Mouse (Mus musculus) thymus, postnatal 0 days (tissue): ENCODE data around the gene Pkmyt1. TPM values are rescaled to one million over a fixed set of nuclear protein-coding genes. Genes with fewer than 3 reads are reported as not detected.
"Not testable (repeated sequence)": the region's sequence is repeated elsewhere in the genome, so short reads cannot be mapped to it uniquely, and the experiment has no call there.

Source experiments
- DNase-seq: peaks from one replicate; pipeline ENCODE4 v3.0.0-alpha.2; 2015; ENCODE audit warnings: low spot score
- polyA plus RNA-seq: library from polyadenylated mRNA; unstranded; fragments of >200 nt; fragmentation: Nextera tagmentation; extraction: Ambion mirVana; gene quantifications from 2 replicates; pipeline ENCODE4 v1.2.1, GENCODE M21; 2015

Gene Pkmyt1
- polyA plus RNA-seq, 1 experiment from 2014 or later, result 40.1 TPM

DNA sequence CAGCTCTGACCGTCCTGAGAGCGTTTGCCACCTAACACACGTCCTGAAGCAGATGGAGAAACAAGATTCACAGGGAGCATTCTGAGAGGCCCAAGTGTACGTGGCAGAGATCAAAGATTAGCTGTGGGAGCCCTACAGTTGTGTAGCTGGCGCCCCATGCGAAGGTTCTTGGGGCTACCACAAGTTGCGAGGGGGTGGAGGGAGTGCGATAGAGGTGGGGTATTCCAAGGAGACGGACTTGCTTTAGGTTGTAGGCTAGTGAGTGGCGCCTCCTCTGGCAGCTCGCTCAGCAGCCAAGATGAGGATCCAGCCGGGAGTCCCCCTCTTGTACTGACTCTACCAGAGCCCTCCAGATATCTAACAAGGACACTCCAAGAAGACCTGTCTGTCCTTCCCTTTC, 20.2 kb downstream of the Pkmyt1 start:
- DNase-seq, result peak; percentile 28

DNA sequence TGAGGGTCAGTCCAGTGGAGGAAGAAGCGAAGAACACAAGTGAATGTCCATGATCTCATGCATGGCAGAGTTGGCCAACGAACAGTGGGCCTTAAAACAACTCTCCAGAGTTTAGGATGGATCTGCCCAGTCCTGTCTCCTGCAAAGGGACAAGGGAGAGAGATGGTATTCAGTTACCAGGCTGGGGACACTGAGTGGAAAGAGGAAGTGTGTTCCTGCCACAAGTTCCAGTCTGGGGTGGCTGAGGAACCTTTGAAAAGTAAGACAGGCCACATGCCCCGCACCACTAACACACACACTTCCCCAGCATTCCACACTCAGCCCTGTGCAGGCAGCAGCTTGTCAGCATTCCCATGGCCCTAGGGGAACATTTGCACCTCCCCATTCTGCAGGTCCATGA, 20.6 kb downstream of the Pkmyt1 start:
- no peak for DNase-seq

DNA sequence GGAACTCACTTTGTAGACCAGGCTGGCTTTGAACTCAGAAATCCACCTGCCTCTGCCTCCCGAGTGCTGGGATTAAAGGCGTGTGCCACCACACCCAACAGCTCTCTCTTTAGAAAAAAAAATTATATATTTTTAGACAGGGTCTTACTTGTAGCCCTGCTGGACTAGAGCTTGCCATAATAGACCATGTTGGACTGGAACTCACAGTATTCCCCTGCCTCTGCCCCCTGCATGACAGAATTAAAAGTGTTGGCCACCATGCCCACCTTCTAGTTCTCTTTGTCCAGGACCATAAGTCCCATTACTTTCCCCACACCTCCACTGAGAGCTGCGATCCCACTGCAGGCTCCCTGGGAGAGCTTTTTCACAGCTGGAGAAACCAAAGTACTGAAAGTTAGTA, 21.3 kb downstream of the Pkmyt1 start:
- DNase-seq, result no peak

DNA sequence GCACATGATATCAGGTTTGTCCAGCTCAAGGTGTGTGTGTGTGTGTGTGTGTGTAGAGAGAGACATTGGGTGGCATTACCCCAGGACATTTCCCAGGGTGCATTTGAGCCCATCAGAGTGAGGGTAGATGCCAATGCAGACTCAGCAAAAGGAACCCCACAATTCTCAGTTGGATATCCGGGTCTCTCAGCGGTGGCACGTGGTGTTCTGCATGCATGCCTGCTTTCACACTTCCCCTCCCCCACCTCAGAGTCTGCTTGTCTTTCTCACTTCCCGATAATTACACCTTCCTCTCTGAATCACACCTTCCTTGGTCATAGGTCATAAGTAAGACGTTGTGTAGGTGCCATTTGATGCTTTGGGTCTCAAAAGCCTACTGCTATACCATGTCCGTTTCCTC, 21.9 kb downstream of the Pkmyt1 start:
- peak; percentile 33 for DNase-seq

DNA sequence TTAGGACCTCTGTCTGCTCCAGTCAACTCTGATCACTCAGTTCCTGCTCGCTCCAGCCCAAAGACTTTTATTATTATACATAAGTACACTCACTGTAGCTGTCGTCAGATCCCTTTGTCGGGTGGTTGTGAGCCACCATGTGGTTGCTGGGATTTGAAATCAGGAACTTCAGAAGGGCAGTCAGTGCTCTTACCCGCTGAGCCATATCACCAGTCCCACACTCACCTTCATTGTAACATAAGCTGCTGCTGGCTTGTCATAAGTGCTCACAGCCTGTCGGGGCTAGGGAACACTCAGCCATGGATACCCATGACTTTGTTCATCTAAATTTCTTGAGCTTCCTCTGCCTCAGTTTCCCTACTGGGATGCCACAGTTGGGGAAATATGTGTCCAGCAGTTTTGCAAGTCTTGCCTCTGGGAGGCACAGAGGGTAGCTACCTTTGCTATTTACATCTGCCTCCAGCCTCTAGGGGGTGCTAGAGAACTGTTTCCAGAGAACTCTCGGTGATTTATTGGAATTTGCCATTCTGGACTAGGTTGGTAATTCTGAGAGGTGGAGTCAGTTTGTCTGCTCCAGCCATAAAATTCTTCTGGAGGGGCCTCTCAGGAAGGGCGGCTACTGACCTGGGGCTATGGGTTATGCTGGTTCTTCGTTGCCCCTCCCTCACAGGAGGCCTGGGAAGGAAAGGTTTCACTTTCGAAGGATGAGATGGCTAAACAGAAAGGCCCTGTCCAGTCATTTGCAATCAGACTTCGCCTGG, 22.7 kb downstream of the Pkmyt1 start:
- DNase-seq, result peak; percentile 74

DNA sequence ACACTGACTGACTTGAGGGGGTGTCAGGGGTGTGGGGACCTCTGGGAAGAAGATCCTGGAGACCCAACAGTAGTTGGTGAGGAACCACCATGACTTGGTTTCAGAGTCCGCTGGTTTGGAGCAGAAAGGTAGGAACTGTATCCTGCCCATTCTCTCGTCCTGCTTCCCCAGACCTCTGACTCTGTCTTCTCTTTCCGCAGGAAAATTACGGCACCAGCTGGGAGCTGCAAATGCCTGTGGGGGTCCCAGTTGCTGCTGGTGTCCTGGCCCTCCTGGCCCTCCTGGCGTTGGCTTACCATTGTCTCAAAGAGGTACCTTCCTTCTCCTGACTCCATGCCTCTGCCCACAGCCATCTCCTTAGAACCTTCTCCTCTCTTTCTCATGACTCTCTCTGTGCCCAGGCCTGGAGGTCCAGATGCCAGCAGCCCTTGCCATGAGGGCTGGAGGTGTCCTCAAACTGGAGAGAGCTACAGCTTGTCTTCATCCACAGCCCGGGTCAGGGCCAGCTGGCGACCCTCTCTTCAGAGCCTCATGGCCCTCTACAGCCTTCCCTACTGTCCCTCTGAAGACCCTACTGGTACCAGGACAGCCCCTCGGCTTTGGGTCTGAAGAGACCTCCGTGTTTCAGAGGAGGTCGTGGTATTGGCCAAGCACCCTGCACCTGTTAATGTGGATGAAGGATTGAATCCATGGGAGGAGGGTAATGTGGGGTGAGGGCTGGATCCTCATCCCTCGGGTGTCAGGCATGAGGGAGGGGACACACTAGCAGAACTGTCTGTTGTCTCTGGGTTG, 23.5 kb downstream of the Pkmyt1 start:
- no peak for DNase-seq

DNA sequence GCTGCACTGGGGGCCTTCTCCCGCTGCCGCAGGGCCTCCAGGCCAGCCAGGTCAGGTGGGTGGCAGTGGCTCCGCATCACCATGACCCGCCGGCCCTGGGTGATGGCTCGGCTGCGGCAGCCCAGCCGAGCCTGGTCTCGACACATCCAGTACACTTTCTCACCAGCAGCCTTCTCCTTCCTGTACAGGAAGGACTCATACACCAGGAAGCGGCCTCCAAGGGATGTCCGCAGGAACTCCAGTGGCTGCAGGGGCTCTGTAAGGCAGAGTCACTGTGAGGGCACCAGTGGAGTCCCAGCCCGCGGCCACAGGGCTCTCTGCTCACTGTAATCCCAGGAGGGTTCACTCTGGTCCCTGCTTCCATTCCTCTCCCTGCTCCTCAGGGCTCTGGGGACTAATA, 29.6 kb downstream of the Pkmyt1 start:
- DNase-seq, result no peak

DNA sequence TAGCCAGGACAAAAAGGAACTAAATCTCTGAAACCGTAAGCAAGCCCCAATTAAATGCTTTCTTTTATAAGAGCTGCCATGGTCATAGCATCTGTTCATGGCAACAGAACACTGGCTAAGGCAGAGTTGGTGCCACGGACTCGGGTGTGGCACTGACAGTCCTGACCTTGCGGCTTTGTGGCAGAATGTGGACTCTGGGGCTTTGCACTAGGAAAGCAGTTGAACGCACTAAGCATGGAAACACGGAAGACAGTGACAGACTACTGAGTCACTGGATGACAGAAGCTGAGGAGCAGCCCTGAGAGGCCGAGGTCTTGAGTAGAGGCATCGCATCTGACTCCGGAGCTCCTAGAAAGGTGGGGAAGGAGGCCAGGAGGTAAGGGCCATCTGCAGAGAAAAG, 31.4 kb downstream of the Pkmyt1 start:
- DNase-seq, result no peak

DNA sequence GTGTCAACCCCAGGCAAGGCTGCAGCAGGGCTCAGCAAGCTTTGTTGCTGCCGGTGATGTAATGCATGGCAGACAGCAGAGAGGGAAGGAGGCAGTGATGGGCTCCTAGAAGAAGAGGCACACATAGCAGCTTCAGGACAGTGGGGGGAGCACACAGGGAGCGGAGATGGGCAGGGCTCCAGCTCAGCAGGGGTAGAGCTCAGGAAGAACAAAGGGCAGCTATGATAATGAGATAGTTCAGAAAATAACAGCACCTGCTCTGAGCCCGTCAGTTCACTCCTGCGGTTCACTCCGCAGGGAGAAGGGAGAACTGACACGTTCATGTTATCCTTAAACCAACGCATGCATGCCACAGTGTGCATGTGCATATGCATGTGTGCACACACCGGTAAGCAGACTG, 32.7 kb downstream of the Pkmyt1 start:
- DNase-seq, result no peak

DNA sequence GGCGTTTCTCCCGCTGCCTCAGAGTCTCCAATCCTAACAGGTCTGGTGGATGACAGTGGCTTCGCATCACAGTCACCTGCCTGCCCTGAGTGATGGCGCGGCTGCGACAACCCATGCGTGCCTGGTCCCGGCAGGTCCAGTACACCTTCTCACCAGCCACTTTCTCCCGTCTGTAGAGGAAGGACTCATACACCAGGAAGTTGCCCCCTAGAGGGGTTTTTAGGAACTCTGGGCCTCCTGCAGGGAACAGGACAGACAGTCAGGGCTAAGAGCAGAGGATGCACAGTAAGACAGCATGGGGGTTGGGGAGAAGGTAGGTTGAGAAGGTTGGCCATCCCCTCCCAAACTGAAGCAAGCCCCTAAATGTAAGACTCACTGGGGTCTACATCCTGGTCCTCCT, 34.1 kb downstream of the Pkmyt1 start:
- DNase-seq, result no peak

DNA sequence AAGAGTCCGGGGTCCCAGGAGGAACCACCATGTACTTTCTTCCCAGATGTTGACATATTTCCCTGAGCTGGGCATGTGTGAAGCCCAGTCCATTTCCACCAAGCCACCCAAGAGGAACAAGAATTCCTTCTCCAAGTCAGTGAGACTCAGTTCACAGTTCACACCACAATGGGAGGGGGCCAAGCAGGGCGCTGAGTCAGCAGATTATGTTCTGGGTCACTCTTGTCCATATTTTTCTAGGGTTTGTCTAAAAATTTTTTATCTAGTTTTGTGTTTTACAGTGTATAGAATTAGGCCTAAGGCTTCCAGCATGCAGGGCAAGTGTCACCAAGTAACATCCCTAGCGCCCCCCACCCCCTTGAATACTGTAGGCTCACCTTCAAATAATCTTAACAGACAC, 35.0 kb downstream of the Pkmyt1 start:
- no peak for DNase-seq

DNA sequence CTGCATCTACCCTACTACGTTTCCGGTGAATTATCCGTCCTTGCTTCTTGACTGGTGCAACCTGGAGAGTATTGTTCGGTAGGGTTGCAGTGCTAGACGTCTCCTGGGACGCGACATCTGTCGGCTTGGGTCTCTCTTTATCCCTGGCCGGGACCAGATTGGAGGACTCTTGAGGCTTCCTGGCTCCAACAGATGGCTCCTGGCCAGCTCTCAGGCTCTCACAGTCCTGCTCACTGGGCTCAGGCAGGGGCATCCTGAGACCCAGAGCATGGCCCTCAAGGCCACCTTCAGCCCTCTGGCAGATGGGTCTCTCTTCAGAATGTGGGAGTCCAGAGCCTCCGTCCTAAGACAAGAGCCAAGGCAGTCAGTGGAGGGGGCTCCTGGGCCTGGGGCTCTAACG, 36.8 kb downstream of the Pkmyt1 start:
- DNase-seq, result no peak

DNA sequence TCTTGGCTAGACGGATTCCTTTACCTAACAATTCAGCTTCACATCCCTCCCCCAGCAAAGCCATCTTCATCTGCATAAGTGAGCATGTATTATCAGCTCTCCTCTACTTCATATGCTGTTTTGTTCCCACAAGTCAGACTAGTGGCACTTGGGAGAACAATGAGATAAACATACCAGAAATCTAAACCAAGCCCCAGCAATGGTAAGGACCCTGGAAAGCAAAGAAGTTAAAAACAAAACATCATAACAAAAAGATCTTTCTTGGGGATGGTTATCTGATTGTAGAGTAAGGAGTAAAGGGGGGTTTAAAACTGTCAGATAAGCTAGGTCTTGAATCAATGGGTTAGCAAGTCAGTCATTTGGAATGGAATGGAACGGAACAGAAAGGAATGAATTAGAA, 44.4 kb downstream of the Pkmyt1 start:
- no peak for DNase-seq

DNA sequence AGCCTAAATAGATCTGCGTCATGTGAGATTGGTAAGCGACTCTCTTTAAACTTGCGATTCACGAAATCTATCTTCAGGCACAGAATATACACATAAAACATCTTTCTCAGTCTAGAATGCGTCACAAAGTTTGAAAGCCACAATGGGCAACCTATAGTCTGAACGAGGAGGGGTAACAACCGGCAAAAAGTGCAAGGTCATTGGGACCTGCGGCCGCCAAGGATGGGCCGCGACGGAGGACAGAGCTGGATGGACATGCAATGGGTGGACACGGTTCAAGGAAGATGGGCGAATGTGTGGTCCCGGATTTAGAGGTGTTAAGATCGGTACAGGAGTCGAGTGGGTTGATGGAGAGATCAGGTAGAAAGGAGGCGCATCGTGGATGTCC, 44.8 kb downstream of the Pkmyt1 start:
- no peak for DNase-seq

DNA sequence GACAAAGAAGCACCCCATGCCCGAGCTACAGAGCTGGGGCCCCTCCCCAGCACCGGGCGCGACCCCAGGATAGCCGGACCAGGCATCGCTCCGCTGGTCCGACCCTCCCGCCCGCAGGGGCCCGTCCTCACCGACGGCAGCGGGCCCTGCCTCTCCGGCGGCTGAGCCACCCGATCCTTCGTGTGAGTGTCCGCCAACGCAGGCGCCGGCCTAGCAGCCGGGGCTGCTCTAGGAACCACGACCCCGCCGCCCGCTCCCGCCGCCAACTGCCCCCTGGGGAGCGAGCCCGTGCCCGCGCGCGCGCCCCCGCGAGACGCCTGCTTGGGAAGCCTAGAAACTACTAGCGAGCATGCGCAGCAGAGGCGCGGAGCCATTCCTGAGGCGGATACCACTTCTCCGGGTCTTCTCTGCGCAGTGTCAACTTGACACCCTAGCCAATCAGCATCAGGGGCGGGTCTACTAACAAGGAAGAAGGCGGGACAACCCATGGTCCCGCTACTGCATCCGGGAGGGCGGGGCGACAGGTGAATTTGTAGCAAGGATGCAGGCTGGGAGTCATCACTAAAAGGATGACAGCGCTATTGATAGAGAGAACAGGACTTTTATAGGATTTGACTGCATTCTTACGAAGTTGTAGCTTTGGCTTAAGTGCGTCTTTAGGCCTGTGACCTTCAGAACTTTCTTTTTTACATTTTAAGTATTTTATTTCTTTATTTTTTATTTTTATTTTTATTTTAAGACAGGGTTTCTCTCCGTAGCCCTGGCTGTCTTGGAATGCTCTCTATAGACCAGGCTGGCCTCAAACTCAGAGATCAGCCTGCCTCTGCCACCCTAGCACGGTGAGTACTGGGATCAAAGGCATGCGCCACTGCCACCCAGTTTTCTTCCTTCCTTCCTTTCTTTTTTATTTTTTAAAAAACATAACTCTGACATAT, 45.4 kb downstream of the Pkmyt1 start, which contains the start of gene Flywch1:
Gene Flywch1 (minus strand): TSS at position 319 of the 935 bp plus-strand sequence.
- DNase-seq, result peak; percentile 98

DNA sequence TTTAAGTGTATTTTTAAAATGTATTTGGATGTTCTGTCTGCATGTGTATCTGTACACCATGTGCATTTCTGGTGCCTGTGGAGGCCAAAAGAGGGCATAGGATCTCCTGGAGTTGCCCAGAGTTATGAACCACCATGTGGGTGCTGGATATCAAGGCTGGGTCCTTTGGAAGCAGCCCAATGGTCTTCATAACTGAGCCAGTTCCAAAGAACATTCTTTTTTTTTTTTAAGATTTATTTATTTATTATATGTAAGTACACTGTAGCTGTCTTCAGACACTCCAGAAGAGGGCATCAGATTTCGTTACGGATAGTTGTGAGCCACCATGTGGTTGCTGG, 46.1 kb downstream of the Pkmyt1 start:
- not testable (repeated sequence) for DNase-seq

DNA sequence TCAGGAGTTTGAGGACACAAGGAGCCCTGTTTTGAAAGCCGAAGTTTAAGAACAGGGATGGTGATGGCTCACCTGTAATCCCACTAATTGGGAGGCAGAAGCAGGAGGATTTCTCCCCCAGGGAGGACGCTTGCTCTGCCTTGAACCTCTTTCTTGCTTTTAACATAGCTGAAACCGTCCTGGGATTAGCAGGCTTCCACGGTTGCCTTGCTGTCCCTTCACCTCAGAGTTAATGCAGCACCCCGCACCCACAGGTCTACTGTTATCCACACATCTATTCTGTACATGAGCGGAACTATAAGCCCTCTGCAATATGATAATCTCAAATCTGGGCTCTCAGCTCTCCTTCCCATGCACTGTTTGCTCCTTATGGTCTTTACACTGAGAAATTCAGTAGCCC, 47.5 kb downstream of the Pkmyt1 start:
- DNase-seq, result no peak

DNA sequence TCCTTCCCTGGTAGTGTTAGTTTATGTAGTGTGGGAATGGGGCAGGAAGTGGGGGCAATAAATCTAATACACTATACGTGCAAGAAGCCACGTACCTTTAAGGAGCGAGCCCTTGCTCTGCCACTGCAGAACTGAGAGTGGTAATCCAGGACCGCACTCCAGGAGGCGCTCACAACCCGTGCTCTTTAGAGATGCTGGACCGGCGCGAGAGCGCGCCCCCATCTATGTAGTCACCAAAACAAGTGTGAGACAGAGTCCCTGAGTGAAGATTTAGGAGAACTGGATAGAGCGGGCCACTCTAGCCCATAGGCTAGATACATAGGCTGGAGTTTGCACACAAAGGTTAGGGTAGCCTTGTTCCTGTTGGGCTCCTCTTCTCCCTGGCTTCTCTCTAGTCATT, 48.0 kb downstream of the Pkmyt1 start:
- DNase-seq, result peak; percentile 83

DNA sequence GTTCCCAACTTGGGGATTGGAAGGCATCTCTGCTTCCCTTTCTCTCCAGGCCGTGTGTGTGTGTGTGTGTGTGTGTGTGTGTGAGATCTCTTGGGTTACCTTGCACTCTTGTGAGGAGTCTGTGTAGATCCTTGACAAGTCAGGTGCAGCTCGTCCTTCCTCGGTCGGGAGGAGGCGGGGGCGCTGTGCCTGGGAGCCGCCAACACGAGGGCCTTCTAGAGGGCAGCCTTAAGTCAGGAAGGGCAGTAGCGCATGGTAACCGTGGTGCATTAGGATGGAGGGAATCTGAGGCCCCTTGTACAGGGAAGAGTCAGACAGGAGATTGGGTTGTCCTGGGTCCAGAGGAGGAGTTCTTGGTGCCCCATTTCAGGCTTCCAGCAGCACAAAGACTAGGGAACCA, 50.1 kb downstream of the Pkmyt1 start:
- DNase-seq, result no peak

DNA sequence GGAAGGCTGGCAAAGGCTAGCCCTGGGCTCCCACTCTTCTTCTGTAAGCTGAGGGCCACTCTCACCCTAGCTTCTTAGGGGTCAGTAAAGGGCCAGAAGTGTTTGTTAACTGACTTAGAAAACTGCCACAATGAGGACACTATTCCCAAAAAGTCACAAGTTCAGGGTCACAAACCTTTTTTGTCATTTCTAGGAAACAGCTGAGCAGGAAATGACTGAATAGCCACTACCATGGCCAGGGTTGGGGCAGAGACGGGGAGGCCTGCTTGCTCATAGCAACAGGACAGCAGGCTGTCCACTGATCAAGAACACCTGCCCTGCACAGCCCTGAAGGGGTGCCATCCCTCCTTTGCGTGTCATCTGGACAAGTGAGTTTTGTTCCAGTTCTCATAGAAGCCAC, 51.0 kb downstream of the Pkmyt1 start:
- DNase-seq, result no peak

DNA sequence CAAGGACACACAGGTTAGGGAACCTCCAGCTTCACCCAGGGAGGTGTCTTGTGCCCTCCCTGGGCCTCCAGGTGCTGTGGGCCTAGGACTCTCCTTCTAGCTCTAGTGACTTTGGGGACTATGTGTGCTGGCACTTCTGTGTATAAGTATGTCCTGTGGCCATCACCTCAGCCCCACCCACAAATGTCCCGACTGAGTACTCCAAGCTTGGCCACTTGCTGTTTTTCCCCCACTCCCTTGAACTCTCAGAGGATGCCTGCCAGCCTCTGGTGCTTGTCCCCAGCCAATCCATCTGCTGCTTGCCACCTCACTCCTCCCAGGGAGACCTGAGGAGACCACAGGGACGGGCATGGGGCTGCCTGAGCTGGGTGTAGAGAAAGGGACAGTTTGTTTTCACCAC, 52.3 kb downstream of the Pkmyt1 start:
- DNase-seq, result no peak

DNA sequence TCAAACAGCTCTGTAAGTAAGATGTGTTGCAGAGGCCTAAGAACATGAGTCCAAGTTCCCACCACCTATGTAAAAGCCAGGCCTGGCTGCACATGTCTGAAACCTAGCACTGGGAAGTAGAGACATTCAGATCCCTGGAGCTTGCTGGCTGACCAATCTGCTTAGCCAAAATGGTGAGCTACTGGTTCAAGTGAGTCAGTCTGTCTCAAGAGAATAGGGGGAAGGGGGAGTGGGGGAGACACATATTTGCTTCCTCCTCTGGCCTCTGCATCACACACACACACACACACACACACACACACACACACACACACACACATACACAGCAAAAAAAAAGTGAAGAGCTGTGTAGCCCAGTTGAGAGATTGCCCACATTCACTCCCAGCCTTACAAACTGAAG, 57.2 kb downstream of the Pkmyt1 start:
- DNase-seq, result no peak
